Mouse (Mus musculus) heart, embryonic 14.5 days (tissue): ENCODE results near the gene Gm9803. TPM values are rescaled to one million over a fixed set of nuclear protein-coding genes. Genes with fewer than 3 reads are reported as not detected.

Experiments used
- ATAC-seq: fragments of 200-750 bp; cut with Nextera tagmentation; 2 replicates; pipeline ENCODE4 v1.8.0; 2017; ENCODE audit warnings: low read depth, moderate TSS enrichment; ENCODE audit not compliant: insufficient number of reproducible peaks, insufficient read depth, low FRiP score
- H3K27ac ChIP-seq, 2 experiments: fragments of 200-500 bp in 1 of 2; fragments of 300-500 bp in 1 of 2; sonication (generic) in 1 of 2; replicated peaks in 1 of 2; 2 replicates each; pipeline ENCODE4 v1.5.1; 2012 to 2014; ENCODE audit warnings: low read depth in 2 of 2, low read length in 2 of 2, control low read depth in 1 of 2, mild to moderate bottlenecking in 1 of 2, mixed read lengths in 1 of 2; ENCODE audit not compliant: control insufficient read depth in 1 of 2, insufficient read depth in 1 of 2
- H3K27me3 ChIP-seq: fragments of 300-500 bp; sonication (generic); 2 replicates; pipeline ENCODE4 v1.6.1; 2014; ENCODE audit warnings: mild to moderate bottlenecking, low read length, control low read depth; ENCODE audit not compliant: control insufficient read depth, insufficient read depth
- H3K36me3 ChIP-seq: fragments of 300-500 bp; sonication (generic); 2 replicates; pipeline ENCODE4 v1.6.1; 2014; ENCODE audit warnings: mild to moderate bottlenecking, control low read depth, low read length, mixed read lengths; ENCODE audit not compliant: control insufficient read depth, insufficient read depth
- H3K4me1 ChIP-seq, 2 experiments: fragments of 200-500 bp in 1 of 2; fragments of 300-500 bp in 1 of 2; sonication (generic) in 1 of 2; 2 replicates each; pipeline ENCODE4 v1.6.1; 2012 to 2014; ENCODE audit warnings: low read length in 2 of 2, control low read depth in 1 of 2, mixed read lengths in 1 of 2; ENCODE audit not compliant: control insufficient read depth in 2 of 2, insufficient read depth in 2 of 2
- H3K4me2 ChIP-seq: fragments of 300-500 bp; sonication (generic); 2 replicates; pipeline ENCODE4 v1.6.1; 2014; ENCODE audit warnings: mild to moderate bottlenecking, low read length
- H3K4me3 ChIP-seq, 2 experiments: fragments of 200-500 bp in 1 of 2; fragments of 300-500 bp in 1 of 2; sonication (generic) in 1 of 2; 2 replicates each; pipeline ENCODE4 v1.5.1; 2012 to 2014; ENCODE audit warnings: low read length in 2 of 2, mild to moderate bottlenecking in 2 of 2, control low read depth in 1 of 2, low read depth in 1 of 2, moderate library complexity in 1 of 2; ENCODE audit not compliant: control insufficient read depth in 1 of 2, insufficient read depth in 1 of 2
- H3K9ac ChIP-seq: fragments of 300-500 bp; sonication (generic); 2 replicates; pipeline ENCODE4 v1.6.1; 2014; ENCODE audit warnings: mild to moderate bottlenecking, low read length
- H3K9me3 ChIP-seq: fragments of 300-500 bp; sonication (generic); 2 replicates; pipeline ENCODE4 v1.6.1; 2016; ENCODE audit warnings: low read length, control low read depth; ENCODE audit not compliant: control insufficient read depth
- WGBS: fragments of 180-500 bp; shearing (Covaris S2); extraction: QIAGEN DNeasy Blood & Tissue Kit; methylation state at CpG from one replicate; pipeline ENCODE4 v1.1.7; 2014; 5-methylcytosine and 5-hydroxymethylcytosine counted together
- polyA plus RNA-seq: library from polyadenylated mRNA; unstranded; fragments of >200 nt; fragmentation: Nextera tagmentation; extraction: Ambion mirVana; gene quantifications from 2 replicates; pipeline ENCODE4 v1.2.1, GENCODE M21; 2014

The Gm9803 gene
- polyA plus RNA-seq, 1 experiment from 2014 or later: 16.6 TPM

- peak overlapping the region; percentile 31 for H3K4me2 ChIP-seq
- H3K36me3 ChIP-seq: no peaks in the 10 kb centered on the region
- no peak overlapping the region for H3K9ac ChIP-seq
- H3K9me3 ChIP-seq: no peaks in the 10 kb centered on the region
- WGBS: 74% methylated on average over 7 of the region's 7 CpGs
- peak overlapping the region in 1 of 2 experiments; percentile 64; a peak in 3 of 4 replicates for H3K27ac ChIP-seq
- H3K27me3 ChIP-seq: no peaks in the 10 kb centered on the region
- H3K4me1 ChIP-seq: peaks cover 24 to 37% of the 10 kb centered on the region in 2 experiments
- ATAC-seq: no peak
- H3K4me3 ChIP-seq: no peak overlapping the region
Observed at GRCm38 (mm10) chr10:43489139-43489538, 34.7 kb upstream of the Gm9803 start.

- Histone ChIP-seq H3K9ac (peak overlapping the region; percentile 28; the same call in 1 of the 2 replicates), H3K36me3 (0 out of 2 replicates have a peak, but pooled peaks cover 4% of the 10 kb centered on the region), H3K4me2 (peak overlapping the region; percentile 31), H3K4me3 (no peak overlapping the region), H3K27me3 (no peaks in the 10 kb centered on the region), H3K27ac (peak overlapping the region; percentile 34 to 64; a peak in 3 of 4 replicates), H3K4me1 (peaks cover 22 to 37% of the 10 kb centered on the region in 2 experiments), H3K9me3 (no peaks in the 10 kb centered on the region)
- WGBS: 26% methylated on average over 6 of the region's 6 CpGs
- peak; percentile 51; the same call in 1 of the 2 replicates for ATAC-seq
Observed at GRCm38 (mm10) chr10:43489550-43489949, 34.3 kb upstream of the Gm9803 start.

- Histone ChIP-seq H3K4me3 (no peak overlapping the region), H3K36me3 (0 out of 2 replicates have a peak, but pooled peaks cover 9% of the 10 kb centered on the region), H3K4me2 (peak overlapping the region; percentile 31), H3K4me1 (peaks cover 22 to 36% of the 10 kb centered on the region in 2 experiments), H3K27ac (peak overlapping the region; percentile 34 to 64; a peak in 3 of 4 replicates), H3K9me3 (no peaks in the 10 kb centered on the region), H3K27me3 (no peaks in the 10 kb centered on the region), H3K9ac (peak overlapping the region; percentile 28; the same call in 1 of the 2 replicates)
- 59% methylated on average over 8 of the region's 8 CpGs for WGBS
- ATAC-seq: no peak
Observed at GRCm38 (mm10) chr10:43490034-43490433, 33.9 kb upstream of the Gm9803 start.

- no peak for ATAC-seq
- H3K27ac ChIP-seq: no peak overlapping the region
Observed at GRCm38 (mm10) chr10:43490846-43491245, 33.0 kb upstream of the Gm9803 start.

GRCm38 (mm10) chr10:43502599-43502998, 21.3 kb upstream of the Gm9803 start:
- WGBS: 96% methylated on average over 4 of the region's 4 CpGs
- H3K27ac ChIP-seq: no peak overlapping the region
- H3K4me3 ChIP-seq: no peak overlapping the region
- no peak overlapping the region for H3K9ac ChIP-seq
- no peaks in the 10 kb centered on the region for H3K27me3 ChIP-seq
- ATAC-seq: no peak
- H3K4me1 ChIP-seq: no peaks in the 10 kb centered on the region
- no peaks in the 10 kb centered on the region; the same call in 1 of the 2 replicates for H3K9me3 ChIP-seq
- H3K36me3 ChIP-seq: peaks cover 41% of the 10 kb centered on the region
- H3K4me2 ChIP-seq: no peak overlapping the region

More at GRCm38 (mm10) chr10:43490846-43491245, 33.0 kb upstream of the Gm9803 start:
- no peak overlapping the region; the same call in 1 of the 2 replicates for H3K9ac ChIP-seq
- no peak overlapping the region for H3K4me3 ChIP-seq
- peaks cover 22 to 33% of the 10 kb centered on the region in 2 experiments for H3K4me1 ChIP-seq
- WGBS: 77% methylated on average over 5 of the region's 5 CpGs
- no peak overlapping the region for H3K4me2 ChIP-seq
- H3K36me3 ChIP-seq: peaks cover 17% of the 10 kb centered on the region
- no peaks in the 10 kb centered on the region for H3K27me3 ChIP-seq
- H3K9me3 ChIP-seq: no peaks in the 10 kb centered on the region

GRCm38 (mm10) chr10:43504291-43504690, 19.6 kb upstream of the Gm9803 start:
- H3K27ac ChIP-seq: no peak overlapping the region
- H3K27me3 ChIP-seq: no peaks in the 10 kb centered on the region
- H3K9ac ChIP-seq: no peak overlapping the region
- H3K4me2 ChIP-seq: no peak overlapping the region
- H3K36me3 ChIP-seq: peaks cover 27% of the 10 kb centered on the region
- no peak for ATAC-seq
- no peak overlapping the region for H3K4me3 ChIP-seq
- H3K9me3 ChIP-seq: no peaks in the 10 kb centered on the region; the same call in 1 of the 2 replicates
- 61% methylated on average over 1 of the region's 1 CpGs for WGBS
- H3K4me1 ChIP-seq: no peaks in the 10 kb centered on the region

- WGBS: 77% methylated on average over 4 of the region's 4 CpGs
- H3K4me2 ChIP-seq: no peak overlapping the region
- no peak for ATAC-seq
- H3K27ac ChIP-seq: no peak overlapping the region
- H3K4me3 ChIP-seq: no peak overlapping the region
- no peak overlapping the region for H3K9ac ChIP-seq
- H3K36me3 ChIP-seq: peaks cover 37% of the 10 kb centered on the region
- H3K27me3 ChIP-seq: no peaks in the 10 kb centered on the region
- no peaks in the 10 kb centered on the region; the same call in 1 of the 2 replicates for H3K9me3 ChIP-seq
- H3K4me1 ChIP-seq: no peaks in the 10 kb centered on the region
Observed at GRCm38 (mm10) chr10:43507051-43507450, 16.8 kb upstream of the Gm9803 start.

GRCm38 (mm10) chr10:43509228-43509627, 14.7 kb upstream of the Gm9803 start:
- peaks cover 56% of the 10 kb centered on the region for H3K36me3 ChIP-seq
- no peaks in the 10 kb centered on the region for H3K9me3 ChIP-seq
- ATAC-seq: no peak
- no peak overlapping the region for H3K9ac ChIP-seq
- H3K4me3 ChIP-seq: no peak overlapping the region
- H3K4me2 ChIP-seq: no peak overlapping the region
- WGBS: 83% methylated on average over 7 of the region's 7 CpGs
- H3K27me3 ChIP-seq: no peaks in the 10 kb centered on the region
- H3K4me1 ChIP-seq: no peaks in the 10 kb centered on the region
- no peak overlapping the region for H3K27ac ChIP-seq
